Mouse (Mus musculus) liver, postnatal 0 days (tissue): ENCODE data around the gene 1300017J02Rik. TPM values are rescaled to one million over a fixed set of nuclear protein-coding genes. Genes with fewer than 3 reads are reported as not detected.
A peak's percentile ranks its signal among the peaks of the same experiment; 100 is the strongest.

Experiments
- ATAC-seq: fragments of 200-750 bp; cut with Nextera tagmentation; 2 replicates; pipeline ENCODE4 v1.8.0; 2017; ENCODE audit warnings: mild to moderate bottlenecking, moderate library complexity
- DNase-seq: peaks from one replicate; pipeline ENCODE4 v3.0.0-alpha.2; 2016
- H3K27ac ChIP-seq: fragments of 300-500 bp; sonication (generic); 2 replicates; pipeline ENCODE4 v1.5.1; 2014; ENCODE audit warnings: antibody characterized with exemption, moderate library complexity, mild to moderate bottlenecking, low read depth
- H3K27me3 ChIP-seq: fragments of 300-500 bp; sonication (generic); 2 replicates; pipeline ENCODE4 v1.6.1; 2014; ENCODE audit warnings: low read length, control low read depth, mixed read lengths; ENCODE audit not compliant: insufficient read depth
- H3K36me3 ChIP-seq: fragments of 300-500 bp; sonication (generic); replicated peaks from 2 replicates; pipeline ENCODE4 v1.6.1; 2014; ENCODE audit warnings: mild to moderate bottlenecking, control low read depth, low read length, moderate library complexity, mixed read lengths; ENCODE audit not compliant: insufficient read depth
- H3K4me1 ChIP-seq: fragments of 300-500 bp; sonication (generic); 2 replicates; pipeline ENCODE4 v1.6.1; 2014; ENCODE audit warnings: antibody characterized with exemption, mild to moderate bottlenecking, control low read depth; ENCODE audit not compliant: insufficient read depth
- H3K4me2 ChIP-seq: fragments of 300-500 bp; sonication (generic); 2 replicates; pipeline ENCODE4 v1.6.1; 2014; ENCODE audit warnings: low read depth, mild to moderate bottlenecking, low read length, moderate library complexity, mixed read lengths
- H3K4me3 ChIP-seq: fragments of 300-500 bp; sonication (generic); 2 replicates; pipeline ENCODE4 v1.5.1; 2014; ENCODE audit warnings: low read depth, low read length
- H3K9ac ChIP-seq: fragments of 300-500 bp; sonication (generic); replicated peaks from 2 replicates; pipeline ENCODE4 v1.6.1; 2014; ENCODE audit warnings: mild to moderate bottlenecking, moderate library complexity
- H3K9me3 ChIP-seq: fragments of 300-500 bp; sonication (generic); 2 replicates; pipeline ENCODE4 v1.6.1; 2016; ENCODE audit warnings: mild to moderate bottlenecking, control low read depth, low read length, mixed read lengths
- CTCF ChIP-seq: sonication (generic); IDR thresholded peaks from 2 replicates; pipeline ENCODE4 v1.5.1; 2016; ENCODE audit warnings: antibody characterized with exemption, low read depth
- EP300 ChIP-seq: IDR thresholded peaks from 2 replicates; pipeline ENCODE4 v1.6.1; 2016; ENCODE audit warnings: antibody characterized with exemption, low read depth, mild to moderate bottlenecking
- WGBS: fragments of 180-500 bp; shearing (Covaris S2); extraction: QIAGEN DNeasy Blood & Tissue Kit; methylation state at CpG from one replicate; pipeline ENCODE4 v1.1.7; 2014; ENCODE audit not compliant: insufficient replicate concordance; 5-methylcytosine and 5-hydroxymethylcytosine counted together
- polyA plus RNA-seq: library from polyadenylated mRNA; unstranded; fragments of >200 nt; fragmentation: Nextera tagmentation; extraction: Ambion mirVana; gene quantifications from 2 replicates; pipeline ENCODE4 v1.2.1, GENCODE M21; 2015

1300017J02Rik gene
- polyA plus RNA-seq, 1 experiment from 2014 or later = 175 TPM

DNA sequence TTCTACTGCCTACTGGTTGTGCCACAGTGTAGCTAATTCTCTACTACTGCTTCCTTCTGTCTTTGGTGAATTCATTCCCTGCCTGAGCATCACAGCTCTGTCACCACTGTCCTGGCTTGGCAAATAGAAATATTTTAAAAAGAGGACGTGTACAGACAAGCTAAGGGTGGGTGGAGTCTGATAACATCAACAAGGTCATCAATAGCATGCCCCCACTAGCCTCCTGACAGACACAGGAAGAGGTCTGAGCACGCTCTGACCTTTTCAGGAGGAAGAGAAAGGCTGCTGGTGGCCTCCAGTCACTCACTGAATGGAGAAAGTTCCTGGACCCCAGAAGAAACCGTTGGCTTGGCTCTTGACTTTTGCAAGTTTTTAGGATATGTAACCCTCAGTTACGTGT lies 18.5 kb downstream of the 1300017J02Rik start:
- no peak for TF ChIP-seq EP300
- no peak for TF ChIP-seq CTCF
- H3K4me1 ChIP-seq = peaks cover 34% of the 10 kb centered on the region
- peak; percentile 27 for DNase-seq
- peak overlapping the region; percentile 88 for H3K9ac ChIP-seq
- peak; percentile 14; the same call in 1 of the 2 replicates for ATAC-seq
- H3K4me2 ChIP-seq = peak overlapping the region; percentile 74
- no peaks in the 10 kb centered on the region for H3K27me3 ChIP-seq
- H3K36me3 ChIP-seq = peaks cover 8% of the 10 kb centered on the region
- H3K4me3 ChIP-seq = peak overlapping the region; percentile 60
- no peaks in the 10 kb centered on the region for H3K9me3 ChIP-seq
- 32% methylated on average over 4 of the region's 4 CpGs for WGBS
- H3K27ac ChIP-seq = peak overlapping the region; percentile 99

DNA sequence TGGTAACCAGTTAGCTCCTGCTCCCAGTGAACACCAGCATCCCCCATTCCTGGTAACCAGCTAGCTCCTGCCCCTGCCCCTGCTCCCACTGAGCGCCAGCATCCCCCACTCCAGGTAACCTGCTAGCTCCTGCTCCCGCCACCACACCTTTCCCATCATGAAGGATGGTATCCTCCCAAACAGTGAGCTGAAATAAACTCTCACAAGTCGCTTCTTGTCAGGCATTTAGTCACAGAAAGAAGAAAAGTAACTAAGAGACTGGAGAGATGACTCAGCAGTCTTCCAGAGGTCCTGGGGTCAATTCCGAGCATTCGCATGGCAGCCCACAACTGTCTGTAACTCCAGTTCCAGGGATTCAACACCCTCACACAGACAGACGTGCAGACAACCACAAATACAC lies 28.0 kb downstream of the 1300017J02Rik start:
- ATAC-seq (no peak), DNase-seq (no peak)
- no peaks in the 10 kb centered on the region for H3K27me3 ChIP-seq
- no peak overlapping the region for H3K4me2 ChIP-seq
- 88% methylated on average over 6 of the region's 6 CpGs for WGBS
- no peak overlapping the region for H3K9ac ChIP-seq
- no peak overlapping the region for H3K27ac ChIP-seq
- TF ChIP-seq EP300 (no peak), CTCF (no peak)
- peaks cover 7% of the 10 kb centered on the region; the same call in 1 of the 2 replicates for H3K4me1 ChIP-seq
- peaks cover 47% of the 10 kb centered on the region for H3K36me3 ChIP-seq
- no peaks in the 10 kb centered on the region for H3K9me3 ChIP-seq
- H3K4me3 ChIP-seq = no peak overlapping the region

DNA sequence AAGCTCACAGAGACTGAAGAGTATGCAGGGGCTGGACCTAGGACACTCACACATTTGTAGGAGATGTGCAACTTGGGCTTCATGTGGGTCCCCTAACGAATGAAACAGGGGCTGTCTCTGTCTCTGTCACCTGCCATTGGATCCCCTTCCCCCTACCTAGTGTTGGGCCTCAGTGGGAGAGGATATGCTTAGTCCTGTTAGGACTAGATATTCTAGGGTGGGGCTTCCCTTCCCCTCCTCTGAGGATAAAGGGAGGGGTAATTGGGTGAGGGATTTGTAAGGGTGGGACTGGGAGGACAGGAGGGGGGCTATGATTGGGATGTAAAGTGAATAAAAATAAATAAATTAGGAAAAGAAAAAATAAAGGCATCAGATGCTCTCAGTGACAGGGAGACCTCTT lies 29.2 kb downstream of the 1300017J02Rik start:
- Histone ChIP-seq H3K36me3 (peaks cover 51% of the 10 kb centered on the region), H3K27me3 (no peaks in the 10 kb centered on the region), H3K27ac (no peak overlapping the region), H3K9me3 (no peaks in the 10 kb centered on the region), H3K9ac (no peak overlapping the region), H3K4me2 (no peak overlapping the region), H3K4me3 (no peak overlapping the region), H3K4me1 (peaks cover 7% of the 10 kb centered on the region; the same call in 1 of the 2 replicates)
- DNase-seq = no peak
- 73% methylated on average over 1 of the region's 1 CpGs for WGBS
- TF ChIP-seq CTCF = no peak
- no peak for TF ChIP-seq EP300
- no peak for ATAC-seq

DNA sequence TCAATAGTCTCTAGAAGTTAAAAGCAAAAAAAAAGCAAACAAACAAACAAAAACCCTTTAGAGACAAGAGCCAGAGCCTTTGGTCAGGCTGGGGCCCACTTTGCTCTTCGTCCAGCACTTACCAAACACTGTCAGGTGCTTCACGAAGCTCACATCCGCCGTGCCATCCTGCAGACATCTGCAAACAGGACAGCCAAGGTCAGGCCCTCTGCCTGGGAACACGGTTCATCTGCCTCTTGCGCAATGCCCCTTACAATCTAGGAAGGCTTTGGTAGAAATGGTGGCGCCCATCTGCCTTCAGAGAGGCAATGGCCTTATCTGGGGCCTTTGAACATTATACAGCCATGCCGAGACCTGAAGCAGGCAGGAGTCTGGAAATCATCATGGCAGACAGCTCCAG lies 30.1 kb downstream of the 1300017J02Rik start:
- DNase-seq (peak; percentile 55), ATAC-seq (peak; percentile 77)
- 57% methylated on average over 8 of the region's 8 CpGs for WGBS
- Histone ChIP-seq H3K9me3 (no peaks in the 10 kb centered on the region), H3K36me3 (peaks cover 42% of the 10 kb centered on the region; the same call in 1 of the 2 replicates), H3K4me3 (no peak overlapping the region), H3K27me3 (no peaks in the 10 kb centered on the region), H3K27ac (0 out of 2 replicates have a peak overlapping the region, but pooled peaks have one; percentile 6), H3K9ac (no peak overlapping the region), H3K4me2 (no peak overlapping the region), H3K4me1 (peaks cover 7% of the 10 kb centered on the region; the same call in 1 of the 2 replicates)
- TF ChIP-seq EP300 (no peak), CTCF (no peak)

DNA sequence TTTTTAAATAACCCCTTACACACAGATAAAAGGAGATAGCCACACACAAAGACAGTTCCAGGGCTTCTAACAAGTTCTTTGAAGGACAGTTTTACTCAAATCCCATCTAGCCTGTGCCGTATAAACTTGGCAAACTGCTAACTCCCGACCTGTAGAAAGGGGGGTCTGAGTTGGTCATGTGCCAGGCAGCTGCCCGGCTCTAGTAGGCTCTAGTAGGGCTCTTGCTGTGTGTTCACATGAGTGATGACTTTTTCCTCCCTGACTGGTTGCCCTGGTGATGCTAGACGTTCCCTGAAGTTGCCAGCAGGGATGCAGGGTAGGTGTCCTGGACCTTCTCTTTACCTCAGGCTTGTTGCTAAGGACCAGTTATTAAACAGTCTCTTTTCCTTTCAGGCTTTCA lies 33.8 kb downstream of the 1300017J02Rik start:
- Histone ChIP-seq H3K27ac (no peak overlapping the region), H3K9me3 (no peaks in the 10 kb centered on the region), H3K4me2 (no peak overlapping the region), H3K4me3 (no peak overlapping the region), H3K27me3 (no peaks in the 10 kb centered on the region), H3K36me3 (peaks cover 37% of the 10 kb centered on the region), H3K9ac (no peak overlapping the region), H3K4me1 (peaks cover 7% of the 10 kb centered on the region; the same call in 1 of the 2 replicates)
- no peak for DNase-seq
- ATAC-seq = no peak
- no peak for TF ChIP-seq CTCF
- no peak for TF ChIP-seq EP300
- 49% methylated on average over 4 of the region's 4 CpGs for WGBS

DNA sequence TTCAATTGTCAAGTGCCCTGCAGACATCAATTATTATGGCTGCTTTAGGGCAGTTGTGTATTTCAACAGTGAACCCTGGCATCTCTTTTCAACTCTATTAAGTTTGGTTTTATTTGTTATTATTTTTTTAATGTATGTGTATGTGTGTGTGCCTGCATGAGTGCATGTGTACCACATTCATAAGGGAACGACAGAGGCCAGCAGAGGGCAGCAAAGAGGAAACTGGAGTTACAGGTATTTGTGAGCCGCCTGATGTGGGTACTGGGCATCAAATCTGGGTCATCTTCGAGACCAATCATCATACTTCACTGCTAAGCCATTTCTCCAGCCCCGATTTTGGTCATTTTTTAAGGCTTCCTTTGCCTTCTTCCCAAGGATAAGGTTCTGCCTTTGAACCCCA lies 39.1 kb downstream of the 1300017J02Rik start:
- no peak overlapping the region for H3K27ac ChIP-seq
- no peak overlapping the region for H3K4me2 ChIP-seq
- H3K4me3 ChIP-seq = no peak overlapping the region
- H3K4me1 ChIP-seq = no peaks in the 10 kb centered on the region
- 89% methylated on average over 4 of the region's 4 CpGs for WGBS
- no peak for ATAC-seq
- no peaks in the 10 kb centered on the region for H3K27me3 ChIP-seq
- peaks cover 48% of the 10 kb centered on the region for H3K36me3 ChIP-seq
- TF ChIP-seq EP300 (no peak), CTCF (peak; percentile 52)
- no peak overlapping the region for H3K9ac ChIP-seq
- no peaks in the 10 kb centered on the region for H3K9me3 ChIP-seq
- peak; percentile 30 for DNase-seq
